Mouse (Mus musculus) G1E (cell line): ENCODE data around the gene 2010111I01Rik.

Experiments
- CTCF ChIP-seq: IDR thresholded peaks from 2 replicates; pipeline ENCODE4 v1.5.1; 2012; ENCODE audit warnings: low read depth, low read length, inconsistent platforms, mixed read lengths
- GATA1 ChIP-seq: IDR thresholded peaks from 2 replicates; pipeline ENCODE4 v1.6.1; 2012; ENCODE audit warnings: borderline replicate concordance, low read length, inconsistent platforms, mixed read lengths
- GATA2 ChIP-seq: IDR thresholded peaks from 2 replicates; pipeline ENCODE4 v1.6.1; 2012; ENCODE audit warnings: low read depth, low read length, inconsistent platforms, borderline replicate concordance
- TAL1 ChIP-seq: conservative IDR thresholded peaks from 2 replicates; pipeline ENCODE4 v1.6.1; 2012; ENCODE audit warnings: low read depth, low read length, inconsistent platforms, mixed read lengths

GRCm38 (mm10) chr13:63074676-63074991 is 109.9 kb downstream of the 2010111I01Rik start:
- no peak for TF ChIP-seq CTCF
- TF ChIP-seq GATA1: no peak
- no peak for TF ChIP-seq TAL1
- TF ChIP-seq GATA2: no peak
